Mouse (Mus musculus) C2C12 (cell line): ENCODE measurements around the gene Zfp385c. TPM values are rescaled to one million over a fixed set of nuclear protein-coding genes. Genes with fewer than 3 reads are reported as not detected.

Source experiments
- H3K27me3 ChIP-seq: one replicate; pipeline ENCODE4 v1.6.1; 2011; ENCODE audit not compliant: control insufficient read depth, insufficient read depth, insufficient read length
- H3K36me3 ChIP-seq: one replicate; pipeline ENCODE4 v1.6.1; 2011; ENCODE audit not compliant: control insufficient read depth, insufficient read depth
- H3K4me3 ChIP-seq: one replicate; pipeline ENCODE4 v1.5.1; 2011; ENCODE audit warnings: mild to moderate bottlenecking, control low read depth; ENCODE audit not compliant: poor library complexity, insufficient read depth, severe bottlenecking
- H3K79me2 ChIP-seq: one replicate; pipeline ENCODE4 v1.6.1; 2011; ENCODE audit not compliant: control insufficient read depth, insufficient read depth
- H3K79me3 ChIP-seq: one replicate; pipeline ENCODE4 v1.6.1; 2011; ENCODE audit warnings: low read depth, control low read depth
- H3ac ChIP-seq: one replicate; pipeline ENCODE3; 2011; ENCODE audit warnings: low read depth; ENCODE audit not compliant: control insufficient read depth, insufficient read length
- CEBPB ChIP-seq: IDR thresholded peaks from one replicate; pipeline ENCODE4 v1.6.1; 2011; ENCODE audit warnings: low read depth, mild to moderate bottlenecking, control low read depth, moderate library complexity
- CTCF ChIP-seq: IDR thresholded peaks from one replicate; pipeline ENCODE4 v1.5.1; 2011; ENCODE audit not compliant: control insufficient read depth, insufficient read depth, insufficient read length
- FOSL1 ChIP-seq: IDR thresholded peaks from one replicate; pipeline ENCODE4 v1.8.0; 2011; ENCODE audit warnings: mild to moderate bottlenecking, low read length; ENCODE audit not compliant: poor library complexity, insufficient read depth, severe bottlenecking
- MAX ChIP-seq: IDR thresholded peaks from one replicate; pipeline ENCODE4 v1.6.1; 2011; ENCODE audit warnings: mild to moderate bottlenecking, control low read depth
- MYOD1 ChIP-seq: IDR thresholded peaks from one replicate; pipeline ENCODE4 v1.6.1; 2011; ENCODE audit warnings: low read depth; ENCODE audit not compliant: control insufficient read depth, insufficient read length
- MYOG ChIP-seq: IDR thresholded peaks from one replicate; pipeline ENCODE4 v1.6.1; 2011; ENCODE audit not compliant: control insufficient read depth, insufficient read length; ENCODE audit errors: extremely low read depth
- USF1 ChIP-seq: IDR thresholded peaks from one replicate; pipeline ENCODE4 v1.6.1; 2011; ENCODE audit warnings: low read depth, mild to moderate bottlenecking, control low read depth, moderate library complexity
- long read RNA-seq, 2 experiments: library from polyadenylated mRNA; unstranded; transcript quantifications; one replicate each; pipeline ENCODE4 v2.0.0; 2019 to 2020
- polyA plus RNA-seq: library from polyadenylated mRNA; unstranded; fragments of >200 nt; fragmentation: generic; extraction: Trizol; gene quantifications from one replicate; pipeline ENCODE4 v1.2.1, GENCODE M21; 2012; ENCODE audit warnings: missing spikeins

Zfp385c gene
- polyA plus RNA-seq = not detected
- long read RNA-seq, experiment 1 = 0 reads
- long read RNA-seq, experiment 2 = 0 reads

DNA sequence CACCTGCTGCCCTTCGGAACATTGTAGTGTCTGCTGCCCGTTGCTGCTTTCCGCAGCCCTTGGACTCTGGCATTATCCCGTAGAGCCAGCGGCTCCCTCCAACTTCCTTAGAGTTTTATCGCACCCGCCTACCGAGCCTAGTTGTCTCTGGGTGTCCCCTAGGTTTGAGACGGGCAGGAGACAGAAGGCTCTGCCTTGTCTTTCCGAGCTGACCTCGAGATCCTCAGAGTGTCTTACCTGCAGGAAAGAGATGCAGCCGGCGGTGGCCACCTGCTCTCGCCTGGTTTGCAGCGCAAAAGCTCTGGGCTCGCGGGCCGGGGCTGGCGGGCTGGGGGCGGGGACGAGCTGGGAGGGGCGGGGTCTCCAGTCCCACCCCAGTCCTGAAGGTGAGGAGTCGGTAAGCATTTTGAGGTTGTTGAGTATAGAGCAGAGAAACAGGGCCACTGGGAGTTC lies at the start of gene Zfp385c:
Gene Zfp385c, minus strand, starts transcription at position 292 of the 453 bp plus-strand sequence.
- H3ac ChIP-seq = no peak within 1 kb of the TSS
- no peak for TF ChIP-seq MAX
- no peak for TF ChIP-seq MYOG
- no peak for TF ChIP-seq MYOD1
- no peak for TF ChIP-seq USF1
- no peak for TF ChIP-seq CEBPB
- TF ChIP-seq FOSL1 = no peak
- TF ChIP-seq CTCF = no peak
- H3K36me3 ChIP-seq = no peaks in the 10 kb centered on the region
- H3K79me2 ChIP-seq = no peaks in the 10 kb centered on the region
- no peaks in the 10 kb centered on the region for H3K79me3 ChIP-seq
- H3K27me3 ChIP-seq = no peaks in the 10 kb centered on the region
- no peak within 1 kb of the TSS for H3K4me3 ChIP-seq

DNA sequence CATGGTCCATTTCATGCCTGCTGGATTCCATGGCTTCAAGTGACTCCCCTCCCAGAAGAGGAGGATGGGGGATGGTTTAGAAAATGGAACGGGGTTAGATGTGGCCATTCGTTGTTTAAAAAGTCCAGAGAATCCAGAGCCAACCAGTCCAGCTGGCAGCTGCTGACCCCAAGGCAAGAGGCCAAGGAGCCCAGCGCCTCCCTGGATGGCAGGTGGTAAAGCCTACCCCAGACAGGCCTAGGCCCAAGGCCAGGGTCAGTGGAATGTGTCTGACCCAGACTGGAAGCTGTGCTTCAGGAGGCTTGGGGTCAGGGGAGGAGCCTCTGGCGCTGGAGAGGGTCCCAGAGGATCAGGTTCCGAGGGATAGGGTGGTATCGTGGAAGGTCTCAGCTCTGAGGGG lies 49.1 kb upstream of the Zfp385c start:
- no peak overlapping the region for H3K4me3 ChIP-seq
- H3K79me2 ChIP-seq = peaks cover 18% of the 10 kb centered on the region
- no peaks in the 10 kb centered on the region for H3K36me3 ChIP-seq
- no peak overlapping the region for H3ac ChIP-seq
- TF ChIP-seq MYOG (no peak), CEBPB (no peak), MYOD1 (no peak), MAX (no peak), USF1 (no peak)
- H3K79me3 ChIP-seq = peaks cover 16% of the 10 kb centered on the region
- H3K27me3 ChIP-seq = peaks cover 17% of the 10 kb centered on the region

GRCm38 (mm10) chr11:100738749-100739148 lies 46.5 kb upstream of the Zfp385c start:
- Histone ChIP-seq H3K36me3 (peaks cover 10% of the 10 kb centered on the region), H3K4me3 (peak overlapping the region; percentile 28), H3K79me2 (peaks cover 44% of the 10 kb centered on the region), H3ac (no peak overlapping the region), H3K27me3 (peaks cover 7% of the 10 kb centered on the region), H3K79me3 (peaks cover 41% of the 10 kb centered on the region)
- no peak for TF ChIP-seq CTCF
- no peak for TF ChIP-seq CEBPB
- no peak for TF ChIP-seq MYOD1
- no peak for TF ChIP-seq MYOG
- TF ChIP-seq FOSL1 = no peak
- TF ChIP-seq USF1 = no peak
- TF ChIP-seq MAX = no peak

GRCm38 (mm10) chr11:100738066-100738604 lies 45.9 kb upstream of the Zfp385c start, which contains the start of gene Rab5c:
Gene Rab5c (minus strand): TSS chr11:100738215.
- Histone ChIP-seq H3ac (peak within 1 kb of the TSS; percentile 98), H3K79me3 (peaks cover 47% of the 10 kb centered on the region), H3K79me2 (peaks cover 50% of the 10 kb centered on the region), H3K4me3 (peak within 1 kb of the TSS; percentile 99), H3K36me3 (peaks cover 16% of the 10 kb centered on the region), H3K27me3 (peaks cover 2% of the 10 kb centered on the region)
- TF ChIP-seq CEBPB (no peak), MAX (peak; percentile 16), CTCF (no peak), MYOD1 (no peak), MYOG (no peak), USF1 (no peak), FOSL1 (no peak)

GRCm38 (mm10) chr11:100737105-100737733 lies 45.0 kb upstream of the Zfp385c start:
- Histone ChIP-seq H3K79me2 (peaks cover 59% of the 10 kb centered on the region), H3ac (peak overlapping the region; percentile 98), H3K36me3 (peaks cover 21% of the 10 kb centered on the region), H3K27me3 (no peaks in the 10 kb centered on the region), H3K4me3 (peak overlapping the region; percentile 99), H3K79me3 (peaks cover 53% of the 10 kb centered on the region)
- no peak for TF ChIP-seq MYOD1
- TF ChIP-seq CEBPB = no peak
- TF ChIP-seq CTCF = no peak
